Mouse (Mus musculus): ENCODE results near the gene Stac2.

The Stac2 gene

DNA sequence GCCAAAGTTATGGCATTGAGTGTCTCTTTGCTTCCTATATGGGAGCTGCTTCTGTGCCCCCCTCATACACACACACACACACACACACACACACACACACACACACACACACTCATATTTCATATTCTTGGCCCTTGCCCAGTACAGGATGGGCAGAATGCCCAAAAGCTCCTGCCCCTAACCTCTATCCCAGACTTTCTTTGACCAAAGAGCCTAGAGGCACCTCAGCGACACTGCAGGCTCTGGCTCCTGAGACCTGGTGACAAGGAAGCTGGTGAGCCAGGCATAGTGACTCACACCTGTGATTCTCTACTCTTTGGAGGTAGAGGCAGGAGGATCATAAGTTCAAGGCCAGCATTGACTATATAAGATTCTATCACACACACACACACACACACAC, 32.6 kb downstream of the Stac2 start:
- DNase-seq = peak in 1 of 2 experiments; percentile 68

DNA sequence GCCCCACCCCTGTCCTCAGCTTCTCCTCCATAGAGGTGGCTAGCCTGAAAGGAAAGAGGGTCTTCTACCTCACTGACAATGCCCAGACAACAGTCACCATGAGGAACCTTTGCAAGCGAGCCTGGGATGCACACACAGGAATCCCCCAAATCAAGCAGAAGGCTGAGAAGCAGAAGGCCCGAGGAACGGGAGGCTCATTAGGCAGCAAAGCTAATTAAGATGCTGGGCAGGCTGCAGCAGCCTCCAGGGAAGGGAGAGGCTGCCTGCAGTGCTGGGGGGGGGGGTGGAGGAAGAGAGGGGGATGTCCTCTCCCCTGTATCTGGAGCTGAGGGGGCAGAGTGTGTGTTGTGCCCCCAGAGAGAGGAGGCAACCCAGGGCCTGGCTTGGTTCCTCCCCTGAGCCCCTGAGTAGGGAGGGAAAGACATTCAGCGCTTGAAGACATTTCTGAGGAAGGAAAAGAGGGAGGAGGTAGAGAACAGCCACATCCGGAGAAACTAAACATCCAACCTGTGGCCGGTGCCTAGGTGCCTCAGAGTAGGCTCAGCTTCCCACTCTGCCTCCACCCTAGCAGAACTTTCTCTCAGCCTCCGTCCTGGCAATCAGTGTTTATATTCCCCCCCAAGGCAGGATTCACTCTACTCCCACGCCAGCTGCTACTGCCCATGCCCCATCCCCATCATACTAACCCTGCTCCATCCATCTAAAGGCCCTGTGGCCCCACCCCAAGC, 33.2 kb downstream of the Stac2 start:
- no peak for DNase-seq

DNA sequence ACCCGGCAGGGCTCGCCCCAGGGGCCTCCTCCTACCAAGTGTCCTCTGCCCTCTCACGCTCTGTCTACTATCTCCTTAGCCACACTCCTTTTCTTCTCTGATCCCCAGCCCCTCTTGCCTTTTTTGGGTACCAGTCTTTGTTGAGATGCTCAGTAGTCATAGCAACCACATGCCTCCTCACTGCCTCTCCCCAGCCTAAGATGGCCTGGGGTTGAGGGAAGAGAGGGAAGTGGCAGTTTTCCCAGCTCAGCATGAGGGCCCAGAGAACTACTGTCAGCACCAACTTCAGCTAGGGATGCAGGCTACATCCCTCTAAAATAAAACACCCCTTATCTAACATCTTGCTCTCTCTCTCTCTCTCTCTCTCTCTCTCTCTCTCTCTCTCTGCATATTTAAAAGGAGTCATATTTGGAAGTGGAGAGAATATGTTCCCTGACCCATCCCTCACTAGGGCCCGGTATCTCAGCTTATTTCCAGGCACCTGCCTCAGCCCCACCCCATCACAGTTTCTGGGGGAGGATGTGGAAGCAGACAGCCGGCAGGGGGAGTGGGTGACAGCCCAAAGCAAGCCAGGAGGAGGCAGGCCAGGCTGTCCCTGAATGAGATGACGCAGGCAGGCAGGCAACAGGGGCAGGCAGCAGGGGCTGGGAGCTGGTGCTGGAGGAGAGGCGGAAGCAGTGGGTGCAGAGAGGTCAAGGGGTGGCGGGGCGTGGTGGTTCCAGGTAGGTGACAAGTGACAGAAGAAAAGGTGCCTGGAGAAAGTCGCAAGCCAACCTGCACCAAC, 34.2 kb downstream of the Stac2 start:
- DNase-seq = peak; percentile 50 to 64

DNA sequence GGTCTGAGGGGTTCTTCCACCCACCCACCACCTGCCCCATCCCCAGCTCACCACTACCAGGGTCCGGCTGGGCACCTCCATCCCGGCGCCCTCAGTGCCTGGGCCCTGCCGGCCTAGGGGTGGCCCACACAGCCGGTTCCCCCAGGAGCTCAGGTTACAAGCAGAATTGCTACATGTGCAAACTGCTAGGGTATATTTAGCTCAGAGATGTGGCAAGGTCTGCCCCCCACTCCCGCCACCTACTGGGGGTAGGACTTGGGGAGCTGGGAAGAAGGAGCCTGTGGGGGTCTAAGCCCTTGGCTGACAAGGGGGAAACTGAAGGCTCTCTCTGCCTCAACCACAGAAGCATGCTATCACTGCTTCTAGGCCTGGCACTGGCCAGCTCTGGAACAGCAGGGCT, 35.0 kb downstream of the Stac2 start:
- DNase-seq = no peak

DNA sequence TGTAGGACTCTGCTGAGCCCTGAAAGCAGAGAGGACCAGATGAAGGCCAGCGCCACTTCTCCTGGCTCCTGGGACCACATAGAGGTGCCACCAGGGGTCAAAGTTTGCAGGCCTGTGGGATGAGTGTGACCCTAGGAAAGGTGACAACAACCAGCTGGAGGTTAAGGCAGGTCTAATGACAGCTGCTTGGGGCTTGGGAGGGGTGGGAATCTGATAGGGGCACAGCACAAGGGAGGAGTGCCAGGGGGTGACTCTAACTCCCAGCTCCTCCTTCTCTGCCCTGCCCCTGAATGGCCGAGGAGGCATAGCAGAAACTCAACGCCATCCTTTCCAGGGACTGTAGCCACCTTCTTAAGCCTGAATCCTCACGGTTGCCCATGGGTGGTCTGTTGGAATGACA, 36.4 kb downstream of the Stac2 start:
- no peak for DNase-seq

DNA sequence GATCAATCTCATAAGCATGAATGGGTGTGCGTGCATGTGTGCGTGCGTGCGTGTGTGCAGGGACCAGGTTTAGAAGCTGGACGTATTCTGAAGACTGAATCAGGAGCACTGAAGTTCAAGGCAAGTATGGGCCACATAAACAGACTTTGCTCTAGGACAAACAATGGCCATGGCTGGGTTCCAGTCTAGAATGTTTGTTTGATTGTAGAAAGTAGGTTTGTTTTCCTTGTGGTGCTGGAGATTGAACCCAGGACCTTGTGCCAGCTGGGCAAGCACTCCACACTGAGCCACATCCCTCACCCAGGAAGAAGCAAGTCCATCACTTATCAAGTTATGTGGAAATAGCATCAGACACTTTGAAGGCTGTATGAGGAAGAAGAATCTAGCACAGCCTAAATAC, 37.1 kb downstream of the Stac2 start:
- no peak for DNase-seq

DNA sequence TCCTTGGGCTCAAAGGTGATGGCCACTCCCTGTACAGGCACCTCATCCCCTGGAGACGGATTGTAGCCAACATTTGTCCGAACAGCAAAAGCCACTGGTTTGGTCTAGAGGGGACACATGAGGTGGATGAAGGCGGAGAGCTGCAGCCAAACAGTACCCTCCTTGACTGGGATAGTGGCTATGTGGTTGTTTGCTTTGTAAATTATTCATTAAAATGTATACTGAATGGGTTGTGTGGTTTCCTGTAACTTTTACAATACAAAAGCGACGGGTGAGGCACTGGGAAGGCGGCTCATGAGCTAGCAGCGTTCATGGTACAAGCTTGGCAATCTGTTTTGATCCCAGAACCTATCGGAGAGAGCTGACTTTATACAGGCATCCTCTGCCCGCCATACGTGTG, 40.4 kb downstream of the Stac2 start:
- DNase-seq = no peak

DNA sequence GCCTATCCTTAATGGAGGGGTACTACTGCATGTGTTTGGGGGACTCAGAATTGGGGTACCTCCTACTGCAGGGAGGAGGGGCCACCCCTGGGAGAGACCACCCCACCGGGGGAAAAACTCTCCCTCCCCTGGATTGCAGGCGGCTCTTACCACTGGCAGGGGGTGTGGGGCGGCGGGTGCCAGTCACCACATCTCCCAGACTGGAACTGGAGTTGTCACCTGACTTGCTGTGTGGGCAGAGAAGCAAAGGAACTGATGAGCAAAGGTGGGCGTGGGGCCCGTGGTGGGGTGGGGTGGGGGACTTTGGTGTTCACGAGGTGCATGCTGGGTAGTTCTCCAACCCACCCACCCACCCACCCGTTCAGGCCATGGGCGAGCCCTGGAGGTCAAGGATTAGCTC, 41.5 kb downstream of the Stac2 start:
- no peak for DNase-seq

DNA sequence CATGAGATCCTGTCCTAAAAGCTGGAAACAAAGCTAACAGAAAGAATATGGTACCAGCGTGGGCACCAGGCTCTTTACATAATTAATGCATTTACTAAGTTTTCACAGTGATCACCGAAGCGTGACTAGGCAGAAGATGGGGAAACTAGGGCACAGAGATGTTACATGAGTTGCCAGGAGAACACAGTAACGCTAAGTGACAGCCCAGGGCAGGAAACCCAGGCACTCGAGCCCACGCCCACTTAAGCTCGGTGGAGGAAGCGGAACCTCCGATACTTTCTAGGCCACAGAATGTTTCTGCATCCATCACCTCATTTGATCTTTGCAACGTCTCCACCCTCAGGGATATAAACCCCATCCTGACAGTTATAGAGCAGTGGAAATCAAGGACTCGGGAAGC, 45.2 kb downstream of the Stac2 start:
- no peak for DNase-seq

DNA sequence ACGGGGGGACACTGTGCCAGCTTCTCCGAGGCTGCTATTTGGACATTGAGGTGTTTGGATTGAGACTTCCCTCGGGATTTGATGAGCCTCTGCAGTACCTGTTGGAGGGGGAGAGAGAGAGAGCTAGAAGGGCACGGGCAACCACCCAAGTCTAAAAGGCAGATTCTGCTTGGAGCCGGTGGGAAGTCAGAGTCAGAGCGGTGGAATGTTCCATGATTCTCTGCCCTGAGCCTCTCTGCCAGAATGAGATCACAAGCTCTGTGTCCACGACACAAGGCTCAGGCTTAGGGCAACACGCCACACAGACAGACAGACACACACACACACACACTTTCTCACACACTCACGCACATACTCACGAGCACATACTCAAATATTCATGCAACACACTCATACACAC, 47.6 kb downstream of the Stac2 start:
- DNase-seq = peak in 1 of 2 experiments; percentile 67

DNA sequence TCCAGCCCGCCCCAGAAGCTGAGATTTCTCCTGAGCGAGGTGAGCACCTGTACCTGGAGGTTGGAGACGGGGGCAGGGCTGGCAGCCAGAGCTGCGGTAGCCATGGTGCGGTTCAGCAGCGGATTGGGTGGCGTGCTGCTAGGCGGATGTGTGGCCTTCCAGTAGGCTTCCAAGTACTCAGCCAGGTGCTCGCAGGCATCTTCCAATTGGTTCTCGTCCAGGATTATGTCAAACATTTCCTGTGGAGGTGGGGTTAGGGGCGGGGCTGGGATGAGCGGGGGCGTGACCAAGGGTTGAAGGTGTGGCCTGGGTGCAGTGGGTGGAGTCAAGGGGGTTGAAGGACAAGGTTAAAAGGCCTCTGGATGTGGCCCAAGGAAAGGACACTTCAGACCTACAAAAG, 48.2 kb downstream of the Stac2 start:
- peak in 1 of 2 experiments; percentile 61 for DNase-seq

DNA sequence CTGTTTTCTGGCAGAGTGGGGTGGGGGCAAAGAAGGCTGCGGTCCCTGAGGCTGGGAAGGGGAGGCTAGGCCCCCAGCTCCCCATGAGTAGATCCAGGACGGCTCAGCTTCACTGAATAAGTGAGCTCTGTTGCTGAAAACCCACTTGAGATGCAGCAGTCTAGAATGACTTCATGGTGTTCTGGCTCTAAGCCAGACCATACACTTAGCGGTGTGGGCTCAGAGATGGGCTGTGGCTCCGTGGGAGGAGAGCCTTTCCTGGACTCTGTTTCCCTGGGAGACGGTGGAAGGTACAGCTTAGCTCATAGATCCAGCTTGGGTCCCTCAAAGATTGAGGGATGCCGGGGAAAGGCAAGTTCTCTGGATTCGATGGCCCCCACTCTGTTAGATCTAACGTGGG, 49.1 kb downstream of the Stac2 start:
- DNase-seq = no peak

DNA sequence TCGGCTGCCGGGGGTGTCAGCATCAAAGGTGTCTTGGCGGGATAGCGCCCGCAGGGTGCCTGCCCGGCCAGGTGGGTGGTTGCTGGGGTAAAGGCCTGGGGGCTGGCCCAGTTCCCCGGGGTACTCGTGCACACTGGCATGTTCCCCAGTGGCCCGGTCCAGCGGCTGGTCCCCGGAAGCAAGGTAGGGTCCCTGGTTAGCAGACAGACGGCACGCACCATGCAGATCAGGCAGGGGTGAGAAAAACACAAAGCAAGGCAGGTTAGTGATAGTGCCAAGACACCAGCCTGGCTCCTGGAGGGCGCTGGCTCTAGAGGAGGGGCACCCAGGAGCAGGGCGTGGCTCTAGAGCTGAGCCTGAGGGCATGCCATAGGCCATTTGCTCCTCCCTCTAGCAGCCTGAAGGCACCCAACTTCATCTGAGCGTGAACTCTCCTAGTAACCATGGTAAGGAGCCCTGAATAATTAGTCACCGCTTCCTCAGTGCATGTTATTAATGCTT, 50.0 kb downstream of the Stac2 start:
- DNase-seq = no peak

DNA sequence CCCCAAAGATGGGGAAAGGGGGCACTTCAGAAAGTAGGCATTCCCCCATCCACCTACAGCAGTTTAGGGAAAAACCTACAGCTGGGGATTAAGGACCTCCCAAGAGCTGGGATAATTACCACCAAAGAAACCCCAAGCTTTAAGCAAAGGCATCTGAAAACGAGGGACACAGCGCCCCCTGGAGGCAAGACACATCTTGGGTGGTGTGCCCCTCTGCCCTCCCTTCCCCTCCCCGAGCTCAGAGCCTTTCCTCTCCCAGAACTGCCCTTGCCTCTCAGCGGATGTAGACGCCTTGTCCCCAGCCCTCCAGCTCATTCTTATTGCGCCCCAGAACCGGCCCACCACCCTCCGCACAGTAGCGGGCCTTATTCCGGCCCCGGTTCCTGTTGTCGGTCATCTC, 50.6 kb downstream of the Stac2 start:
- DNase-seq = peak; percentile 83 to 96

DNA sequence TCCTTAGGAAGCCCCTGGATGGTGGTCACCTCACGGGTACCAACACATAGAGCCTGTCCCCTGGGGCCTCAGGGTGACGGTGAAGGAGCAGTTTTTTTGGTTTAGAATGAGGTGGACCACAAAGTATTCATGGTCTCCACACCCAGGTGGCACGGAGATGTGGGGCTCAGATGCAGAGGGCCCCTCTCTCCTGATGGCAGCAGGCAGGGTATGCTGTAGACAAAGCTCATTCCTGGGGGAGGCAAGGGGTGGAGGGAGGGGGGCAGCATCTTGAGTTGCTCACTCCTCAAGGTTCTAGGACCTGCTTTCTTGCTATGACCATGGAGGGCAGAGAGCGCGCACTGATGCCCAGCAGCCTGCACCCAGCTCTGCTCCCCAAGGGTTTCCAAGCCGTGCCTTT, 51.3 kb downstream of the Stac2 start:
- no peak for DNase-seq

DNA sequence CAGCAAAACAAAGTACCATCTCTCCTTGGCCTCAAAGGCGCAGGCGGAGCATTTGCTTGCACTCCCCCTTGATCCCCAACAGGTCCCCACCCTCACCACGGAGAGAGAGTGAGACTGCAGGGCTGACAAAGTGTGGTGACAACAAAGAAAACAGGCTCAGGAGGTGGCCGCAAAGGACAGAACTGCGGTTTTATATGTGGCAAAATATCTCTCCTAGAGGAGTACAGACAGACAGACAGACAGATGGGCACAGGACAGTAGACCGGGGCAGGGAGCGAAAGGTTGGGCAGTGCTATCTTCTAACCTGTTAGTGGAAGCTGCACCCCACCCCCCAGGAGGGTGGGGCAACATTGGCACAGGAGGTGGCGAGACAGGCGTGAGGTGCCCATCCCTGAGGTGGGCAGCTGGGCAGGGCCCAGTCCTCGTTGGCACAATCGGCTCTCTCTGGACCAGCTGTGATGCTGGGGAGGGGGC, 51.9 kb downstream of the Stac2 start:
- no peak for DNase-seq

DNA sequence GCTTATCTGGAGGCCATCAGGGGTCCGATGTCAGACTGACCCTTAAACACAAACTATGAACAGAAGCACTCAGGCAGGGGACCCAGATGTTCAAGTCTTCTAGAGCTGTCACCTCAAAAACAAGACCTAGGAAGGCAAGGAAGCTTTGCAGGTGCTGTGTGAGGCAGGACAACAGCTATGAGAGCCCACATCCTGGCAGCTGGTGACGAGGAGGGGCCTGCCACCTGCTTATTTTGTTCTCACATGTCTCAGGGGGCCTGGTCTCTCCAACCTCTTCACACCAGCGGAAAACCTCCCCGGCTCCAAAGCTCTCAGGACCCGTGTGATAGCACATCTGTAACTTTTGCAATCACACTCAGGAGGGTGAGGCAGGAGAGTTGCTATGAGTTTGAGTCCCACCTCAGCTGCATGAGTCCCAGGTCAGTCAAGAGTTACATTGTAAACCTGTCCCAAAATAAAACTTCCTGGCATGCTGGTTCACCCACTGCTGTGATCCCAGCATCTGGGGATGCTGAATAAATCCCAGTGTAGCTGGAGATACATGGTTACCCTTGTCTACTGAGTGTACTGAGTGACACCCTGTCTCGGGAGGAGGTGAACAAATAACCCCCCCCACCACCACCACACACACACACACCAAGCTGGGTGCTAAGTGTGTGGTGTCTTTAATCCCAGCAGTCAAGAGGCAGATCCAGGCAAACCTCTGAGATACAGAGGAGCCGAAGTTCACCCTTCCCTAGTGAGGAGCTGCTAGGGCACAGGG, 52.7 kb downstream of the Stac2 start:
- DNase-seq = no peak

DNA sequence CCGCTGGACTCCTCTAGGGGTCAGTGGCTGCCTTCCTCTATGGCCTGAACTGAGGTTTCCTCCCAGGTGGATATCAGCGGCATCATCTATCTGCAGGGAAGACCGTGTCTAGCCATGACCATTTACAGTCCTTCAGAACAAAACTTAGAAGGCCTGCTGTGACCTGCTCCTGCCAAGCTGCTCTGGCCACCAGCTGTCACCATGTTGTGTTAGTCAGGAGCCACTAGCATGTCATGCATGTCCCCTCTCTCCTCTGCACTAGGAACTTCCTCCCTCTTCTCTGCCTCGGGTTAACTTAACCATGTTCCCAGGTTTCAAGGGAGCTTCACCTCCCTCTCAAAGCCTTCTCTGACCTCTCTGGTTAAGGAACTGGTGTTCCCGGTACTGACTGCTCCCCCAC, 53.5 kb downstream of the Stac2 start:
- DNase-seq = no peak

DNA sequence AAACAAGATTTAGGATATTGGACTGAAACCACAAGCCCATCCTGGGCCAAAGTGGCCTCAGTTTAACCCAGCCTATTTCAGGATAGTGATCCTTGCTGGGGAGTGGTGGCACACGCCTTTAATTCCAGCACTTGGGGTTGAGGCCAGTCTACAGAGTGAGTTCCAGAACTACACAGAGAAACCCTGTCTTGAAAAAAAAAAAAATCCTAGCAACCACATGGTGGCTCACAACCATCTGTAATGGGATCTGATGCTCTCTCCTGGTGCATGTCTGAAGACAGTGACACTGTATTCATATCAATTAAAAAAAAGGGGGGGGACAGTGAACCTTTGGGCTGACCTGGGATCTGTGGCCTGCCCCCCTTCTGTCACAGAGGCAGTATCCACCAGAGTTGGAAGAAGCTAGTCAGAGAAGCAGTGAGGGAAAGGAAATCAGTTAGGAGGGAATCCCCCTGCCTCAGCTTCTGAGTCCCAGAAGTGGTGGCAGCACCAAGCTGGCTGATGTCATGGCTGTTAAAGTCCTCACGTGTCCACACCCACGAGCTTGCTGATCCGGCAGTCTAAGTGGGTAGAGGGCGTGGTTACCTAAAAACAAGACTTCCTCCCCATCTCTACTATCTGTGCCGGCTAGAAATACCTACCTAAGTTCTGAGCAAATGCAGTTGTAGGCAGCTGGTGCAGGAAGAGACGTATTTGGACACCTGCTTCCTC, 54.2 kb downstream of the Stac2 start:
- no peak for DNase-seq

DNA sequence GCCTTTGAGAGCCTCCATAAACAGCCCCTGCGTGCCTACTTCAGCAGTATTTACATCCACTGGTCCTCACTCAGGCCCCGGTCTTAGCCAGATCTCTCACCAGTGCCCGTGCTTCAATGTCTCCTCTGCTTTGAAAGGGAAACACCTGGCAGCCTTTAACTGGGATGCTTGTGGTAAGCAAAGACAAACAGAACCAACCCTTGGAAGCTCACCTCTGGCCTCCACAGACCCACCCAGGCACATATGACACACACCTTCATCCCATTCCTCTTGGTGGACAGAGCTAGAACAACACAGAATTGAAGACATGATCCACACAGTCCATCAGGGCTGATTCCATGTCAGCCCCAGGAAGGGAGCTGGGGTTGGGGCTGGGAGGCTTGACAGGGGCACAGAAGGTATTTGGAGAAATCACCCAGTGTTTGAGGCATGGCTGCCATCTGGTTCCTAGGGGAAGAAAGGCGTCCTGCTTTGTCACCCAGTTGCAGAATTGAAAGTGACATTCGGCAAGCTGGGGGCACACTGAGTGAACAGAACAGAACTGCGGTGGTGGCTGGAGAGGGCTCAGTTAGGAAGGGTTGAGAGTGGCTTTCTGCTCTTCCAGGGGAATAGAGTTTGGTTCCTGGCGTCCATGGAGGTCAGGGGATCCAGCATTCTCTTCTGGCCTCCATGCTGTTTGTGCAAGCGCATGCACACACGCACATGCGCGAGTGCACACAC, 55.0 kb downstream of the Stac2 start:
- DNase-seq = no peak

DNA sequence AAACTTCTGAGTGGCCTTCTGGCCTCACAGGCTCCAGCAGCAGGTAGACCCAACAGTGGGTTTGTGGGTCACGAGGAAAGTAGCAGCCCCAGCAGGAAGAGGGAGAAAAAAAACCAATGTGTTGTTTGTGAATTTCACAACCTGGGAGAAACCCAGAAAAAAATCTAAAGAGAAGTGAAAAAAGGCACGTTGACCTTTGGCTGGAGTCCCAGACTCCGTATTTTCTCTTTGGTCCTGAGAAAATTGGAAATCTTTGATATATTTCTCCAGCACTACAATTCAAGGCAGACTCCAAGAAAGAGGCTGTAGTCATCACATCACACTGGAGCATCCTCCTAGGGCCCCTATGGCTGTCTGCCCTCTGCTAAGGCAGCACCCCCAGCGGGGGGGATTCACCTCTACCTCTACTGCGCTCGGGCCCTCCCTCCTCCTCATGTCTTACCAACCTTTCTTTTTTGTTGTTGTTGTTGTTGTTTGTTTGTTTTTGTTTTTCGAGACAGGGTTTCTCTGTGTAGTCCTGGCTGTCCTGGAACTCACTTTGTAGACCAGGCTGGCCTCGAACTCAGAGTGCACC, 55.8 kb downstream of the Stac2 start:
- no peak for DNase-seq

DNA sequence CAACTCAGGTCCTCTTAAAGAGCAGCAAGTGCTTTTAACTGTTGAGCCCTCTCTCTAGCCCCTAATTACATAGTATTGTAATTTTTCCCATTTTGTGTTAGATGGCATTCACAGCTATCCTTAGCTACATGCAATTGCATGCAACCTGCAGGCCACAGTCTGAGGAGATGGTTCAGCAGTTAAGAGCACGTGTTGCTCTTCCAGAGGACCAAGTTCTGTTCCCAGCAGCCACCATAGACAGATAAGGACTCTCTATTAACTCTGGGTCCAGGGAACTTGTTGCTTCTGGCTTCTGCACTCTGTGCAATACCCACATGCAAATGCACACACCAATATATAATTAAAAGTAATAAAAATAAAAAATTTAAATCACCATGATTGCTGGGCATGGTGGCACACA, 56.6 kb downstream of the Stac2 start:
- DNase-seq = no peak

All from cerebellum, postnatal 14 days (tissue).